Mouse (Mus musculus) liver, embryonic 14.5 days (tissue): ENCODE measurements around the gene Kif13a.

Source experiments
- CTCF ChIP-seq: IDR thresholded peaks from 2 replicates; pipeline ENCODE4 v1.5.1; 2016; ENCODE audit warnings: antibody characterized with exemption, low read depth, control low read depth
- EP300 ChIP-seq: IDR thresholded peaks from 2 replicates; pipeline ENCODE4 v1.6.1; 2016; ENCODE audit warnings: antibody characterized with exemption, low read depth

- no peak for TF ChIP-seq CTCF
- no peak for TF ChIP-seq EP300
Measured at GRCm38 (mm10) chr13:46729998-46730397, 199.7 kb downstream of the Kif13a start.
